Mouse (Mus musculus): ENCODE data around the gene Rock2.
A peak's percentile ranks its signal among the peaks of the same experiment; 100 is the strongest.
"Not testable (repeated sequence)": the region's sequence is repeated elsewhere in the genome, so short reads cannot be mapped to it uniquely, and the experiment has no call there.

Rock2 gene

DNA sequence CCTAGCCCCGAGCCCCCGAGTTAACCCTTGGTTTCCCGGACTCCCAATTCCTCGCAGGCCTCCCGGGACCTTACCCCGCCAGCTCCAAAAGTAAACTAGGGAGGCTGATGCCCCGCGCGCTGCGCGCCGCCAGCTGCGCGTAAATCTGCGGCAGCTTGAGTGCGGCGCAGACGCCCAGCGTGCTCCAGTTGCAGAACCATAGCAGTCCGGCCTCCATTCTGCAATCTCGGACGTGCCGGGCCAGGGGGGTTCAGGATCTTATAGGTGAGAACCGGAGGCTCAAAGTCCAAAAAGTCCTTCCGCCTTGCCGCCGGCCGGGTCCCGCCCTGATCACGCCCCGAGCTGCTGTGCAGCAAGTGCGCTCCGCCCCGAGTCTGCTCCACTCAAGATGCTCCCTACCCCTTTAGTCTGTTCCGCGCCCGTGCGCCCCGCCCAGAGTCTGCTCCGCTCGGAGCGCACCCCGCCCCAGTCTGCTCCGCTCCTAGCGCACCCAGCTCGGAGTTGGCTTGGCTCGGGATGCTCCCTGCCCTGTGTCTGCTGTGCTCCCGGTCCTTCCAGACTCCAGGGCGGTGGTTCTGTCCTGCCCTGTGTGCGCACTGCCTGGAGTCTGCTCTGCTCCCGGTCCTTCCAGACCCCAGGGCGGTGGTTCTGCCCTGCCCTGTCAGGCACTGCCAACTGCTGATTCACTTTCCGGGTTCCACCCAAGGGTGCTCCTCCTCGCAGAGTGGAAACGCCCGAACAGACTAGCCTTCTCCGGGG, 105.2 kb downstream of the Rock2 start, which contains the start of gene Pqlc3:
Gene Pqlc3 (minus strand): TSS at position 670 of the 759 bp plus-strand sequence.
- peak; percentile 36 to 65 for DNase-seq (ENCODE audit: low spot score in 2 of 2)

GRCm38 (mm10) chr12:17000628-17001027, 105.9 kb downstream of the Rock2 start:
- DNase-seq (ENCODE audit: low spot score in 2 of 2): no peak

GRCm38 (mm10) chr12:17001211-17001610, 106.5 kb downstream of the Rock2 start:
- no peak for DNase-seq (ENCODE audit: low spot score in 2 of 2)

DNA sequence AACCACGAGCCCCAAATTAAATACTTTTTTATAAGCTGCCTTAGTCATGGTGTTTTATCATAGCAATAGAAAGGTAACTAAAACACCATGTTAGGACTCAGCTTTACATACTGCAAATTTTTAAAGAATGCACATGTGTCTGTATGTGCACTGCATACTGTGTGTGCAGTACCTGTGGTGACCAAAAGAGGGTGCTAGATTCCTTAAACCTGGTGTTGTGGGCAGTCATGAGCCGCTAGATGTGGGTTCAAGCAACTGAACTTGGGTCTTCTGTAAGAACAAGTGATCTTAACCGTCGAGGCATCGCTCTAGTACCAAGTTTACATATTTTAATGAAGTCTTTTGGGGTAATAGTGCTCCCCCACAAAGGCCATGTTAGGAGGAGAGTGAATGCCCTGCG, 114.8 kb downstream of the Rock2 start:
- no peak for DNase-seq (ENCODE audit: low spot score in 2 of 2)

- DNase-seq (ENCODE audit: low spot score in 2 of 2): peak in 1 of 2 experiments; percentile 67
These were observed 116.6 kb downstream of the Rock2 start, which contains the start of gene 2410004P03Rik for GRCm38 (mm10) chr12:17011100-17011870. Gene 2410004P03Rik (minus strand): TSS chr12:17011727.

DNA sequence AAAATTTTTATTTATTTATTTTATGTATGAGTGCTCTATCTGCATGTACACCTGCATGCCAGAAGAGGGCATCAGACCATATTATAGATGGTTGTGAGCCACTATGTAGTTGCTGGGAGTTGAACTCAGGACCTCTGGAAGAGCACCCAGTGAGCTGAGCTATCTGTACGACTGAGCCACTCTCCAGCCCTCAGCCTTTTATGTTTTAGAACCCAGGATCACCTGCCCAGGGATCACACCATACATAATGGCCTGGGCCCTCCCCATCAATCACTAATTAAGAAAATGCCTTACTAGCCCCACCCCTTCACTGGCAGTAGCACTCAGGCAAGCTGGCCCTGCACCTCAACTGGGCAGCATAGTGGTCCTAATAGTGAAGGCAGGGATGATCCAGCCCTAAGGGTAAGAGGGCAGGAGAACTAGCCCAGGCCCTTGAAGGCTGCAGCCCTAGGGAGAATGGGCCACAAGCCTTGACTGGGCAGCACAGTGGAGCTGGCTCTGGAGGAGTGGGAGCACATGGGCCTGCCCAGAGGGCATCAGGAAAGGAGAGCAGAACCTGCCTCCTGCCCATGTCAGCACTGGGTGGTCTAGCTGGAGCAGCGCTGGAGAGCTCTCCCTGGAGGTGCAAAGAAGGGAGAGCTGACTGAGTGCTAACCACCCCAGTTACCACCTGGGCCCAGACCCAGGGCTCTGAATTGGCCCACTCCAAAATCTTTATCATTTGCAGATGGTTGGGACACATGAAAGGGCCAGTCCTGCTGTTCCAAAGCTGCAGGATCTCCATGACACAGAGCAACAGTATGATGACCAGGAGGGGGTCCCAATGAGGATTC, 117.6 kb downstream of the Rock2 start:
- no peak for DNase-seq (ENCODE audit: low spot score in 2 of 2)

DNA sequence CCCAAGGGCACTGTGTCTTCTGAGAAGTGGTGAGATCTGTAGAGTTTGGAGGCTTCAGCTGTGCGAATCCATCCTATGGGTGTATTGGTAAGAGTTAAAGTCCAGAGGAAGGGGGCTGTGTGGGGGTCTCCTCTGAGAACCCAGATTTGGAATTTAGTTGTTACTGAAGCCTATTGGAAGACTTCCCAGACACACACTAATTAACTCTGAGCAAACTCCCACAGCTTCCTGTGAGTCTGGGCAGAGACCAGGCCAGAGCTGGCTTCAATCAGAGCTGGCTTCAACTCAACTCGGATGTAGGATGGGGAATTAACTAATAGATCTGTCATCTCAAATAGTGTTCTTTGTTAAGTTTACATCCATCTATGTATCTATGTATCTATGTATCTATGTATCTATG, 121.0 kb downstream of the Rock2 start:
- DNase-seq (ENCODE audit: low spot score in 2 of 2): no peak

DNA sequence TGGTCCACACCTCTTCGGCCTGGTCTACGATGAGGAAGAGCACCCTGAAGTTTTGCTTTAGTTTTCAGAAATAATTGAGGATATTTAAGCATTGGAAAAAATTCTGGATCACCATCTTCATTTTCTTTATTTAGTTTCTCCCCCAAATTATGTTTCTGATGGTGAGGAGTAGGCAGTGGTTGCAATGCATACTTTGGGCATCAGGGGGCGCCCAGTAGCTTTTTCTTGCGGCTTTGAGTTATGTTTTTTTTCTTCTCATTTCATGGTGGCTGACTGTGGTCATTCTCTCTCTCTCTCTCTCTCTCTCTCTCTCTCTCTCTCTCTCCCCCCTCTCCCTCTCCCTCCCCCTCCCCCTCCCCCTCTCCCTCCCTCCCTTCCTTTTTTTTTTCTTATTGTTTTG, 123.8 kb downstream of the Rock2 start:
- peak in 1 of 2 experiments; percentile 59 for DNase-seq (ENCODE audit: low spot score in 2 of 2)

DNA sequence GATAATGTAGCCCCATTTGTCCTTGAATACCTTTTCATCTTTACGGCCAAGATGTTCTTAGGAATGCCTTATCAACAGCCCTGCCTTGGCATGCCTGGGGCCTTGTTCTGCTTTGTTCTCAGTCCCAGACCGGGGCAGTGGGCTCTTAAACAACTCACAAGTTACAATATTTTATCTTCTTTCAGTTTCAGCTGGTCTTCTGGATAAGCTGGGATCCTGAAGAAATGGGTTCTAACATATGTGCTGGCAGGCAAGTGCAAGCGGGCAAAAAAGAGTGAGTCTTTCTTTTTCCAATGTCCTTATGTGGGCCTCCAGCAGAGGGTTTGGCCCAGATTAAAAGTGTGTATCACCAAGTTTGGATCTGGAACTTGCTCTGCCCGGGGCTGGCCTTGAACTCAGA, 126.4 kb downstream of the Rock2 start:
- DNase-seq (ENCODE audit: low spot score in 2 of 2): not testable (repeated sequence)

- no peak for DNase-seq (ENCODE audit: low spot score in 2 of 2)
These were observed 127.5 kb downstream of the Rock2 start for GRCm38 (mm10) chr12:17022145-17022544.

DNA sequence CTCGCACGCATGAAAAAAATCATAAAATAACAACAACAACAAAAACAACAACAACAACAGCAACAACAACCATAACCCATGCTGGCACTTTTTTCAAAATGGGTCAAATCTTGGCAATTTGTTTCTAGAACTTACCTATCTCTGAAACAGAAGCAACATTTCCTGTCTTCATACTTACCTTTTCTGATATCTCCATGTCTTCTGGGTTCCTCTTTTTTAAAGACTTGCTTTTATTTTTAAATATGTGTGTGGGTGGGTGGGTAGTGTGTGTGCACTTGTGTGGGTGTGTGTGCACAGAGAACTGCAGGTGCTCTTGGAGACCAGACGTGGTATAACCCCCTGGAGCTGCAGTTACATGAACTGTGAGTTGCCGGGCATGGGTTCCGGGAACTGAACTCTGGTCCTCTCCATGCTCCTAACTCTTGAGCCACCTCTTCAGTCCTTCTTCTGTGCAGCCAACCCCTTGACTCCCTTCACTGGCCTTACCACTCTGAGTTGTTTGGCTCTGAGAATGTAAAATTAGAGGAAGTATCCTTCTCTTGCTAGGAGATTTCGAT, 129.9 kb downstream of the Rock2 start:
- no peak for DNase-seq (ENCODE audit: low spot score in 2 of 2)

GRCm38 (mm10) chr12:17032694-17033463, 138.2 kb downstream of the Rock2 start:
- peak; percentile 59 to 79 for DNase-seq (ENCODE audit: low spot score in 2 of 2)

GRCm38 (mm10) chr12:17033464-17033841, 138.8 kb downstream of the Rock2 start:
- no peak for DNase-seq (ENCODE audit: low spot score in 2 of 2)

- DNase-seq (ENCODE audit: low spot score in 2 of 2): no peak
These were observed 140.0 kb downstream of the Rock2 start for GRCm38 (mm10) chr12:17034671-17035070.

GRCm38 (mm10) chr12:17035128-17035527, 140.4 kb downstream of the Rock2 start:
- DNase-seq (ENCODE audit: low spot score in 2 of 2): no peak

- DNase-seq (ENCODE audit: low spot score in 2 of 2): no peak
These were observed 141.8 kb downstream of the Rock2 start for GRCm38 (mm10) chr12:17036532-17036931.

DNA sequence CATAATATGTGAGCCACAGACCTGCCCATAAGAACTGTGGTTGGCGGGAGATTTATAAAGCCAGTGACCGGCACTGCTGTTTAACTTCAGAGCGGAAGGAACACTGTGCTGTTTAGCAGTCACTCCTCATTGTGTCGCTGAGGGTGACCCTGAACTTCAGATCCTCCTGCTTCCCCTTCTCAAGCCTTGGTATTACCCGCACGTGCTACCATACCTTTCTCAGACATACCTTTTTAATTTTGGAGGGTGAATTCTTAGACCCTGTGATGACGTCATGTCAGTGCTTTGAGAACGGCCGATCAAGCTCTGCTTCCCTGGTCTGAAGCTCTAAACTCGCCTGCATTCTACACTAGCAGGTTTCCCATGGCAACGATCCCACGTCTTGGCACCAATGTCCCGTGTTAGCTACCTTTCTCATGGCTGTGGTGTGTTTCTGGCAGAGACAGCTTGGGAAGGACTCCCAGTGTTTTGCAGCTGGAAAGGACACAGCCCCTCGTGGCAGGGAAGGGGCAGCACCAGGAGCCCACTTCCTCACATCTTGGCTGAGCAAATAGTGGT, 142.4 kb downstream of the Rock2 start:
- DNase-seq (ENCODE audit: low spot score in 2 of 2): no peak

Measured in frontal cortex, postnatal 10 days (tissue).